Mouse (Mus musculus) olfactory bulb, adult 2 months (tissue): ENCODE data around the gene Siah3. TPM values are rescaled to one million over a fixed set of nuclear protein-coding genes. Genes with fewer than 3 reads are reported as not detected.

Source experiments
- H3K27ac ChIP-seq: fragments of 200-500 bp; 2 replicates; pipeline ENCODE4 v1.5.1; 2012; ENCODE audit warnings: low read depth, low read length; ENCODE audit not compliant: insufficient read depth
- H3K4me1 ChIP-seq: fragments of 200-500 bp; 2 replicates; pipeline ENCODE4 v1.6.1; 2012; ENCODE audit warnings: low read length; ENCODE audit not compliant: control insufficient read depth, insufficient read depth
- H3K4me3 ChIP-seq: fragments of 200-500 bp; 2 replicates; pipeline ENCODE4 v1.5.1; 2012; ENCODE audit warnings: mild to moderate bottlenecking, low read depth, low read length, moderate library complexity; ENCODE audit not compliant: insufficient read depth
- CTCF ChIP-seq: fragments of 200-500 bp; IDR thresholded peaks from 2 replicates; pipeline ENCODE4 v1.5.1; 2012; ENCODE audit warnings: low read depth, mild to moderate bottlenecking, low read length, moderate library complexity; ENCODE audit not compliant: insufficient read depth
- POLR2A ChIP-seq: fragments of 200-500 bp; IDR thresholded peaks from 2 replicates; pipeline ENCODE4 v1.6.1; 2012; ENCODE audit warnings: mild to moderate bottlenecking, low read depth, low read length, moderate library complexity; ENCODE audit not compliant: insufficient read depth
- WGBS: fragments of 180-500 bp; shearing (Covaris S2); methylation state at CpG from one replicate; pipeline ENCODE4 v1.1.7; 2018; 5-methylcytosine and 5-hydroxymethylcytosine counted together
- polyA plus RNA-seq: library from polyadenylated mRNA; stranded (reverse); fragments of >200 nt; gene quantifications from 2 replicates; pipeline ENCODE4 v1.2.4, GENCODE M21; 2012; ENCODE audit warnings: low replicate concordance; ENCODE audit not compliant: missing spikeins, insufficient read depth, insufficient read length

The Siah3 gene
- polyA plus RNA-seq, 1 experiment: not detected

GRCm38 (mm10) chr14:75566303-75566702 lies 110.5 kb downstream of the Siah3 start:
- Histone ChIP-seq H3K4me3 (no peak overlapping the region), H3K4me1 (peaks cover 8% of the 10 kb centered on the region), H3K27ac (no peak overlapping the region)
- 42% methylated on average over 3 of the region's 3 CpGs for WGBS
- TF ChIP-seq CTCF (no peak), POLR2A (no peak)

DNA sequence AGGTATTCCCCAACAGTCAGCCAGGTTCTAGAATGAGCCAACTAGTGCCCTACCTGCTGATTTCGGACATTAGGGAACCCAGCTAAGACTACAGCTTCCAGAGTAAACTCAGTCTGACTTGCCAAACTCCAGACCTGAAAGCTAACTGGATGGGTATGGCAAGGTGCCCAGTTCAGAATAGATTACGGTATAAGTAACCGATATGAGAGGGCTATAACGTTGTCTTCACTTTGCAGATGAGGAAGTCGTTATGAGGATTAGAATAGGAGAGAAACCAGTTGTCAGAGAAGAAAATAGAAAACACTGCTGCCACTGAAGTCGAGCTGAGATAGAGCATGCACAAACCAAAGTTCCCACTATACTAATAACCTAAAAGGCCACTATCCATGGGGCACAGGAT lies 123.2 kb downstream of the Siah3 start:
- no peak overlapping the region for H3K4me3 ChIP-seq
- H3K4me1 ChIP-seq: no peaks in the 10 kb centered on the region
- 77% methylated on average over 6 of the region's 6 CpGs for WGBS
- no peak overlapping the region for H3K27ac ChIP-seq
- TF ChIP-seq CTCF: no peak
- TF ChIP-seq POLR2A: no peak

Other genes starting within 250 kb of the Siah3 start
- not detected in 2 replicates for gene Cpb2, start 213.7 kb upstream of the Siah3 start, polyA plus RNA-seq
- 82.1 and 1,060 TPM in 2 replicates for gene Zc3h13, start 171.6 kb upstream of the Siah3 start, polyA plus RNA-seq
- not detected in 2 replicates for gene Spert, start 137.1 kb downstream of the Siah3 start, polyA plus RNA-seq
- not detected in 2 replicates for gene Erich6b, start 186.3 kb downstream of the Siah3 start, polyA plus RNA-seq